Mouse (Mus musculus) E14TG2a.4 (cell line): ENCODE data around the gene Ston1.

Source experiments
- CTCF ChIP-seq: conservative IDR thresholded peaks from 2 replicates; pipeline ENCODE4 v1.5.1; 2014; ENCODE audit warnings: low read length
- NANOG ChIP-seq: IDR thresholded peaks from 2 replicates; pipeline ENCODE4 v1.6.1; 2014; ENCODE audit warnings: borderline replicate concordance, low read length, mixed read lengths
- POU5F1 ChIP-seq: IDR thresholded peaks from 2 replicates; pipeline ENCODE4 v1.6.1; 2014; ENCODE audit warnings: low read length, borderline replicate concordance

- TF ChIP-seq CTCF: no peak
- TF ChIP-seq NANOG: no peak
- TF ChIP-seq POU5F1: no peak
Measured at GRCm38 (mm10) chr17:88653375-88653769, 55.9 kb downstream of the Ston1 start.
